Mouse (Mus musculus) forebrain, embryonic 10.5 days (tissue): Measurements from ENCODE around the gene Bcl6. TPM values are rescaled to one million over a fixed set of nuclear protein-coding genes. Genes with fewer than 3 reads are reported as not detected.

Experiments used
- DNase-seq: peaks from one replicate; pipeline ENCODE4 v3.0.0-alpha.2; 2017; ENCODE audit warnings: low spot score; ENCODE audit errors: extremely low spot score
- H3K27ac ChIP-seq: fragments of 300-500 bp; sonication (generic); 2 replicates; pipeline ENCODE4 v1.5.1; 2016; ENCODE audit warnings: mild to moderate bottlenecking
- H3K27me3 ChIP-seq: fragments of 300-500 bp; sonication (generic); 2 replicates; pipeline ENCODE4 v1.6.1; 2016; ENCODE audit warnings: mild to moderate bottlenecking; ENCODE audit not compliant: poor library complexity, severe bottlenecking
- H3K36me3 ChIP-seq: fragments of 300-500 bp; sonication (generic); replicated peaks from 2 replicates; pipeline ENCODE4 v1.6.1; 2016; ENCODE audit warnings: mild to moderate bottlenecking, moderate library complexity
- H3K4me1 ChIP-seq: fragments of 300-500 bp; sonication (generic); 2 replicates; pipeline ENCODE4 v1.6.1; 2016
- H3K4me3 ChIP-seq: fragments of 300-500 bp; sonication (generic); 2 replicates; pipeline ENCODE4 v1.5.1; 2016; ENCODE audit warnings: mild to moderate bottlenecking, moderate library complexity
- H3K9me3 ChIP-seq: fragments of 300-500 bp; sonication (generic); 2 replicates; pipeline ENCODE4 v1.6.1; 2016; ENCODE audit warnings: mild to moderate bottlenecking, moderate library complexity
- WGBS: fragments of 180-500 bp; shearing (Covaris S2); methylation state at CpG from one replicate; pipeline ENCODE4 v1.1.7; 2016; 5-methylcytosine and 5-hydroxymethylcytosine counted together
- polyA plus RNA-seq: library from polyadenylated mRNA; unstranded; fragments of >200 nt; fragmentation: Nextera tagmentation; extraction: Ambion mirVana; gene quantifications from 2 replicates; pipeline ENCODE4 v1.2.1, GENCODE M21; 2016

Gene Bcl6
- polyA plus RNA-seq, 1 experiment from 2014 or later, result 0.25 TPM

DNA sequence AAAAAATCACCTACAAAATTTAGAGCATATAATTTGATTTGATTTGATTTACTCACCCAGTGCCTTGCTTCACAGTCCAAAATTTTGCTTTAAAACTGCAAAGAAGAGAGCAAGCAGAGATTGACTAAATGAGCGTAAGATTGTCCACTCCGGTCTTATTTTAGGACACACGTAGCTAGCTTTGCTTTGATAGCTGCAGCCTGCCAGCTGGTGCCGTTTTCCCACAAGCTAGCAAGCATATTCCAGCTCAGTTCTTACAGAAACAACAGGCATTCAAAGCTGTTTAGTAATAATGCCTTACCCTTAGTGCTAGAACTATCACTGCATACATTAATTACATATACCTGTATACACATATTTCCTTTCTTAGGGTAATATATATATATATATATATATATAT is 10.2 kb downstream of the Bcl6 start:
- peaks cover 59% of the 10 kb centered on the region for H3K27me3 ChIP-seq
- WGBS, result 89% methylated on average over 4 of the region's 4 CpGs

DNA sequence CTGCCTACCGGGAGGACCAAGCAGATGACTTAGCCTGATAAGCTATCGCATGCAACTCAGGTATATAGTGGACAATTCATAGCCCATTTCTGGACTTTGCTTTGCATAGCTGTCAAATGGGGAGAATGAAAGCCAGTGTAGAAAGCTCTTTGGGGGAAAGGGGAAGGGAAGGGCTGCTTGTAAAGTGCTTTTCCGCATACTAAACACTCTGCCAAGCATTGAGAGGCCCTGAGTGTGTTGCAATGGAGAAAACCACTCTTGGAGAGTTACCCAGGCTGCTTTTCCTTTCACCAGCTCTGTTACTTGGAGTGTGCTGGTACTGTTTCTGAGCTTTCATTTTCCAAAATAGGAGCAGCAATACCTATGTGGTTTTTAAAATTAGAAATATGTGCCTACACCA is 10.9 kb downstream of the Bcl6 start:
- H3K27me3 ChIP-seq, result peaks cover 51% of the 10 kb centered on the region
- 88% methylated on average over 3 of the region's 3 CpGs for WGBS
- peaks cover 30% of the 10 kb centered on the region for H3K4me1 ChIP-seq

More for the DNA sequence above, 10.2 kb downstream of the Bcl6 start:
- Histone ChIP-seq H3K9me3 (no peaks in the 10 kb centered on the region), H3K4me1 (peaks cover 34% of the 10 kb centered on the region), H3K4me3 (no peak overlapping the region), H3K27ac (no peak overlapping the region), H3K36me3 (no peaks in the 10 kb centered on the region)
- DNase-seq, result no peak

DNA sequence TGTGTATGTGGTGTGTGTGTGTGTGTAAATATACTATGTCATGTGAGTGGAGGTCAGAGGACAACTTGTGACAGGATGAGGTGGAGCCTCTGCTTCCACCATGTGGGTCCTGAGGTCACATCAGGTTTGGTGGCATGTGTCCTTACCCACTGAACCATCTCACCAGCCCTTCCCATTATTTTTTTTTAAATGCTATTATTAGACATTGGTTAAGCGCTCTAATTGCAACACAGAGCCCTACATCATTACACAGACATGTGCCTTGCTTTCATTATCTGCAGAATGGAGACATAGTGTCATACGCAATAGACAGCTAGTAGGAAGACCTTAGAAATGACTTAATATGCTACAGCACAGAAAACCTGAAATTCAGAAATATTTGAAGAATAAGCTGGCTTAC is 12.5 kb downstream of the Bcl6 start:
- Histone ChIP-seq H3K4me3 (no peak overlapping the region), H3K27ac (no peak overlapping the region), H3K27me3 (peaks cover 37% of the 10 kb centered on the region), H3K4me1 (peaks cover 16% of the 10 kb centered on the region), H3K9me3 (no peaks in the 10 kb centered on the region), H3K36me3 (no peaks in the 10 kb centered on the region)
- DNase-seq, result no peak
- whole genome bisulfite sequencing, result 93% methylated on average over 2 of the region's 2 CpGs

More for the DNA sequence above, 10.9 kb downstream of the Bcl6 start:
- Histone ChIP-seq H3K4me3 (no peak overlapping the region), H3K9me3 (no peaks in the 10 kb centered on the region), H3K27ac (no peak overlapping the region), H3K36me3 (no peaks in the 10 kb centered on the region)
- DNase-seq, result no peak

DNA sequence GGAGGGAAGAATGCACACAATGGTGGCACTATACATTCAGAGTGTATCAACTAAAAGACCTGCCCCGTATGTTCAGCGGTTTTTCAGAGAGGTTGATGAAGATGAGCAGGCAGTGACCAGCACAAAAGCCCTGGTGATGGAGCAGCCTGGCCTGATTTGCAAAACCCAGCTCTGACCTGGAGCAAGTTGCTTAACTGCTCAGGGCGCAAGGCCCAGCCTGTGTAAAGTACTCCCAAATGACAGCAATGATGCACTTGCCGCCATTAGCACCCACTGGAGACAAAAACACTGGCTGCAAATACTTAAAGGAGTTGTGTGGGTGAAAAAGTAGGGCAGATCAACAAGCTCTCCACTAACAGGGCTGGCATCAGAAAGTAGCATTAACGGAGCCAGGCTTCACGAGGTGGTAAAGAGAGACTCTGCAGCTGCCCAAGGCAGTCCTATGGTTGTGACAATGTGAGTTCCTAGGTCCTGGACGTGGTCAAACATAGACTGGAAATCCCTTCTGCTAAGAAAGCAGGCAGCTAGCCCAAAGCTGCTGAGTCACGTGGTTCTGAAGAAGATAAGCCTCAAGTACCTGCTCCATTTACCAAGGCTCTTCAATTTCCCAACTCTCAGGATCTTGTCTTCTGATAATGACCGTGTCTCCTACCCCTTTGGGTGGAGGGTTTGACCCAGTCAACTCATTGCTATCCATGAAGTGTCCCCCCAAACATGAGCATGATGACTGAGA is 14.9 kb downstream of the Bcl6 start:
- no peak overlapping the region for H3K4me3 ChIP-seq
- H3K36me3 ChIP-seq, result no peaks in the 10 kb centered on the region
- no peak overlapping the region for H3K27ac ChIP-seq
- WGBS, result 92% methylated on average over 9 of the region's 9 CpGs
- peaks cover 5% of the 10 kb centered on the region; the same call in 1 of the 2 replicates for H3K4me1 ChIP-seq
- no peaks in the 10 kb centered on the region for H3K9me3 ChIP-seq
- peaks cover 13% of the 10 kb centered on the region for H3K27me3 ChIP-seq
- no peak for DNase-seq

DNA sequence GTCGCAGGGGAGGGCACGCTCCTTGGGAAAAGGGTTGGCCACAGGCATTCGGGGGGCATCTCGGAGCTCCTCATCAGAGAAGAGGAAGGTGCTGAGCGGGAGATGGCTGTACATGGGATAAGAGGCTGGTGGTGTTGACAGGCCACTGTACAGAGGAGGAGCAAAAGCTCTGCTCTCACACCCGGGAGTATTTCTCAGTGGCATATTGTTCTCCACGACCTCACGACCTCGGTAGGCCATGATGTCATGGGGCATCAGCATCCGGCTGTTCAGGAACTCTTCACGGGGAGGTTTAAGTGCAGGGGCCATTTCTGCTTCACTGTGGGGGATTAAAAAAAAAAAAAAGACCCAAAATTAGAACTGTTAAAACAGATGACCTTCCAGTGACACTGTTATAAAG is 15.8 kb downstream of the Bcl6 start:
- no peak overlapping the region for H3K27ac ChIP-seq
- WGBS, result 80% methylated on average over 11 of the region's 11 CpGs

DNA sequence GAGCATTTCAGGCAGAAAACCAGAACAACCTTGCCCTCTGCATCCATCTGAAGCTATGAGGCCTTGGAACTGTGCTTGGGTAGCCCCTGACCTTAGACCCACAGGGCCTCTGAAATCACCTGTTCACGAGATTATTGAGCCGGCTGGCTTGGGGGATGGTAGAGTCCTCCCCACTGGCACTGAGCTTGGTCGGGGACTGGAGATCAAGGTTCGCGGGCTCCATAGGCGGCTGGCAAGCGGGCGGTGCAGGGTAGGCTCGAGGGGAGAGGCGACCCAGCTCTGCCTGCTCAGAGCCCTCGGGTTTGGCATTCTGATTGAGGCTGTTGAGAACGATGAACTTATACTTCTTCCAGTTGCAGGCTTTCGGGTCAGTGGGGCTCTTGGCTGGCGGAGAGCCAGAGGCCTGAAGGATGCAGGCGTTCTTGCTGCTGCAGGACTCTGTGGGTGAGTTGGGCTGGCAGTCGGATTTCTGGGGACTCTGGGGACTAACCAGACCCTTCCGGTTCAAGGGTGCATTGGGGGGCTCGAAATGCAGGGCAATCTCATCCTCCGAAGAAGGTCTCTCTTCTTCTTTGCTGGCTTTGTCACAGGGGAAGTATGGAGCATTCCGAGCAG is 16.4 kb downstream of the Bcl6 start:
- Histone ChIP-seq H3K27me3 (peaks cover under 1% of the 10 kb centered on the region; the same call in 1 of the 2 replicates), H3K4me3 (no peak overlapping the region), H3K27ac (no peak overlapping the region), H3K4me1 (peaks cover 5% of the 10 kb centered on the region; the same call in 1 of the 2 replicates), H3K9me3 (no peaks in the 10 kb centered on the region; the same call in 1 of the 2 replicates), H3K36me3 (no peaks in the 10 kb centered on the region)
- DNase-seq, result no peak
- WGBS, result 85% methylated on average over 20 of the region's 20 CpGs

More for the DNA sequence above, 15.8 kb downstream of the Bcl6 start:
- DNase-seq, result no peak
- Histone ChIP-seq H3K36me3 (no peaks in the 10 kb centered on the region), H3K4me3 (no peak overlapping the region), H3K9me3 (no peaks in the 10 kb centered on the region; the same call in 1 of the 2 replicates), H3K4me1 (peaks cover 5% of the 10 kb centered on the region; the same call in 1 of the 2 replicates), H3K27me3 (peaks cover 6% of the 10 kb centered on the region)

DNA sequence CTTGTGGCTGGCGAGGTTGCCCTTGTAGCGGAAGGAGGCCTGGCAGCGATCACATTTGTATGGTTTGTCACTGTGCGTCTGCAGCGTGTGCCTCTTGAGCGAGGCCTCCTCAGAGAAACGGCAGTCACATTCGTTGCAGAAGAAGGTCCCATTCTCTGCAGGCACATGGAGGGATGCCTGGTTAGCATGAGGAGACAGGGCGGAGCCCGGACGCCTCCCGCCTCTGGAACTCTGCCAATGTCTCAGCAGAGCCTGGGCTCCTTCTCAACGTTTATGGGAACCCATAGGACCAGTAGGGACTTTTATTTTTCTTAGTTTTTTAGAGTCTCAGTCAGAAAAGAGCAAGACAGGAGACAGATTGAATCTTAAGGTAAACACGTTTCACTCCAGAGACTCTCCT is 18.7 kb downstream of the Bcl6 start:
- Histone ChIP-seq H3K27me3 (no peaks in the 10 kb centered on the region), H3K36me3 (no peaks in the 10 kb centered on the region), H3K9me3 (no peaks in the 10 kb centered on the region; the same call in 1 of the 2 replicates), H3K4me1 (peaks cover 5% of the 10 kb centered on the region; the same call in 1 of the 2 replicates), H3K27ac (no peak overlapping the region), H3K4me3 (no peak overlapping the region)
- 89% methylated on average over 14 of the region's 14 CpGs for WGBS
- no peak for DNase-seq

DNA sequence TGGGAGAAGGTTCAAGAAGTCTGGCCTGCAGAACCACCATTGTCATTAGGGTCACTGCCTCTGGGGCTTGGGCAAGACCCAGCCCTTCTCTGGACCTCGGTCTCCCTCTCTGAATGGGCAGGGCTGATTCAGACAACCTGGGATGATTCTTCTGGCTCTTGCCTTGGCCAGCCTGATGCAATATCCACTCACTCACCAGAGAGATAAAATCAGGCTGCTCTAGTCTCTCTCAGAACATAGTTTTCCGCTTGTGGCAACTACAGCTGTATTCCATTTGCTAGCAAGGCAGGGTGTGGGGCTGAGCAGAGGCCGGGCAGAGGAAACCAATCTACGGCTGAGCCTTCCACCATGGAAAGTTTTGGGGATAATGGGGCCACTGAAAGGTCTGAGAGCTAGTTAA is 19.8 kb downstream of the Bcl6 start:
- Histone ChIP-seq H3K27me3 (no peaks in the 10 kb centered on the region), H3K9me3 (no peaks in the 10 kb centered on the region; the same call in 1 of the 2 replicates), H3K4me1 (peaks cover 14% of the 10 kb centered on the region), H3K4me3 (no peak overlapping the region), H3K36me3 (no peaks in the 10 kb centered on the region), H3K27ac (no peak overlapping the region)
- no peak for DNase-seq
- 75% methylated on average over 4 of the region's 4 CpGs for WGBS

DNA sequence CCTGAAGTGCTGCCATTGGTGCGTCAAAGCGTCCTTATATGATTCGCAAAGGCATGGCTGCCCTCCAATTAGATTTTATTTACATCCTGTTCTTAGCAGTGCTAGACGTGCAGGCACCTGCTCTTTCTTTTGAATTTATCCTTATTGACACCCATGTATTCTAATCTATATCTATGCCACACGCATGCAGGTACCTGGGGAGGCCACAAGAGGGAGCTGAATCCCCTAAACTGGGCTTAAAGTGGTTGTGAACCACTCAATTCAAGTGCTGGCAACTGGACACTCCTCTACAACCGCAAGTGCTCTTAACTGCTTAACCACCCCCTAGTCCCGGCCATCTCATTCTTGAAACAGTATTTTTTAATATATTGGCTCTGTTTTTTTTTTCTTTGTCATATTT is 21.4 kb downstream of the Bcl6 start:
- Histone ChIP-seq H3K4me3 (no peak overlapping the region), H3K27me3 (no peaks in the 10 kb centered on the region), H3K9me3 (no peaks in the 10 kb centered on the region; the same call in 1 of the 2 replicates), H3K27ac (no peak overlapping the region), H3K36me3 (no peaks in the 10 kb centered on the region), H3K4me1 (peaks cover 10% of the 10 kb centered on the region)
- 84% methylated on average over 7 of the region's 7 CpGs for WGBS
- no peak for DNase-seq

DNA sequence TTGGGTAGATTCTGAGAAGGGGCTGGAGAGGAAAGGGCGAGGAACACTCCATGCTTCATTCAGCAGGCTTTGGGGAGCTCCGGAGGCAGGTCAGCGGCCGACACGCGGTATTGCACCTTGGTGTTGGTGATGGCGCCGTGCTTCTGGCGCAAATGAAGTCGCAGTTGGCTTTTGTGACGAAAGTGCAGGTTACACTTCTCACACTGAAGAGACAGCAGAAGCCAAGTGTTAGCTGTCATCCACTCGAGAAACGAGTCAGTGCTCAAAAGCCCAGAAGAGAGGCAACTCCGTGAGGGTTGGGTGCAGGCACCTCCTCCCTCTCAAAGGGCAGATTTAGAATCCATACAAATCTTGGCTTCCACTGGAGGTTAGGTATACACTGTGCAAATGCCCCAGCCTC is 22.6 kb downstream of the Bcl6 start:
- Histone ChIP-seq H3K4me3 (no peak overlapping the region), H3K27ac (no peak overlapping the region), H3K36me3 (no peaks in the 10 kb centered on the region), H3K4me1 (peaks cover 10% of the 10 kb centered on the region), H3K9me3 (no peaks in the 10 kb centered on the region; the same call in 1 of the 2 replicates), H3K27me3 (no peaks in the 10 kb centered on the region)
- 89% methylated on average over 14 of the region's 14 CpGs for WGBS
- no peak for DNase-seq

DNA sequence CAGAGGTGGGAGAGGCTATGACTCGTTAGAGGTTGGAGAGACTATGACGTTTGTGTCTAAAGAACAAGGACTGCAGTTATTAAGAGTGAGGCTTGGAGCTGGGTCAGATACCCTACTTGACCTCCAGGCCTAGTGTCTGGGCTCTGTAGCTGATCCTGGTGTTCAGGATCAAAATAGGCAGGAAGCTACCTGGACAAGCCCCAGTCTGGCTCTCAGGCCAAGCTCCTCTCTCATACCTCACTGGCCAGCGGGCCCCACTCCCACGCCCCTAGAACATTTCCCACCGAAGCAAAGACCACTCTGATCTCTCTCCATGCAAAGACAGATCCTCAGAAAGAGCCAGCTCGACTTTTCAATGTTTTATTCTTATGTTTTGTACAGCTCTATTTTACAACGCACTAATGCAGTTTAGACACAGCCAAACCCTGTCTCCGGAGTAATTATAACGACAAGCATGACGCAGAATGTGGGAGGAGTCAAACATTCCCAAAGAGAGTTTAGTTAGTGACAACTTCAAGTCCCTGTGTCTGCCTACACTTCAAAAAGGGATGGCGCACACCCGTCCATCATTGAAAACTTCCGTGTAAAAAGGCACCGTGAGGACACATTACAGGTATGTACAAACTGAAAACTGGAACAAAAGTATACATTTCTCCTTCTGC is 23.8 kb downstream of the Bcl6 start:
- WGBS, result 88% methylated on average over 14 of the region's 14 CpGs
- Histone ChIP-seq H3K4me1 (peaks cover 10% of the 10 kb centered on the region), H3K4me3 (no peak overlapping the region), H3K27ac (no peak overlapping the region), H3K9me3 (no peaks in the 10 kb centered on the region; the same call in 1 of the 2 replicates), H3K27me3 (no peaks in the 10 kb centered on the region), H3K36me3 (no peaks in the 10 kb centered on the region)
- DNase-seq, result no peak

DNA sequence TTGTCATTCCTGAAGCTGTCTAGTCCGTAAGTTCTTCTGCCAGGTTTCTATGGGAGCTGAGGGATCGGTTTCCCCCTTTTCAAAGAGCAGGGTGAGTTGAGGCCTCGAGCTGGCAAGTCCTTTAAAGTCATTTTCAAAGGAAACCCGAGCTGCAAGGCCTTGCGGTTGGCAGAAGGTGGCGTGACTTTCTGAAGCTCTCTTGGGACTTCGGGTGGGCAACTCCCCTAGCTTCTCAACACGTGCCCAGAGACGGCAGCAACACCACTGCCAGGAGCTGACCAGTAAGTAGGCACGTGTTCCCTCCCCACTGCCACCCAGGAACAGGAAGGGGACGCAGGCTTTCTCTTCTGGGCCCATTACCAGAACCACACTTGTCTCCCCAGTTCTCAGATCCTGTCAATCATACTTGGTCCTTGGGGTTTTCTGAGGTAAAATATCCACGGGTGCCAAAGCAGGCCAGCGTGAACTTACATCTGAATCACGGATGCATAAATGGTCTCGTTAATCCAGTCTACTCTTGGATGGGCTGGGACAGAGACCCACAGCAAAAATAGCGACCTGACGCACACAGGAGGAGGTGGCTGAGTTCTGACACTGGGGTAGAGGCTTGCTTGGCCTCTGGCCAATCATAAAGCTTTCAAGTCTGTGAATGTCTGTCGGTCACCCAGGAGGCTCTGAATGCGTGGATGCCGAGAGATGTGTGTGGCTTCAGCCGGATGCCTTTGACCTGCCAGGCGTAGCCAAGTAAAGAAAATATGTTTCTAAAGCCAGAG is 24.6 kb downstream of the Bcl6 start:
- no peaks in the 10 kb centered on the region for H3K27me3 ChIP-seq
- no peak for DNase-seq
- WGBS, result 83% methylated on average over 22 of the region's 22 CpGs
- peaks cover 10% of the 10 kb centered on the region for H3K4me1 ChIP-seq
- no peaks in the 10 kb centered on the region for H3K36me3 ChIP-seq
- H3K27ac ChIP-seq, result no peak overlapping the region
- no peaks in the 10 kb centered on the region; the same call in 1 of the 2 replicates for H3K9me3 ChIP-seq
- H3K4me3 ChIP-seq, result no peak overlapping the region
